Mouse (Mus musculus) liver, embryonic 14.5 days (tissue): Measurements from ENCODE around the gene Ror1.

Experiments
- CTCF ChIP-seq: IDR thresholded peaks from 2 replicates; pipeline ENCODE4 v1.5.1; 2016; ENCODE audit warnings: antibody characterized with exemption, low read depth, control low read depth
- EP300 ChIP-seq: IDR thresholded peaks from 2 replicates; pipeline ENCODE4 v1.6.1; 2016; ENCODE audit warnings: antibody characterized with exemption, low read depth

DNA sequence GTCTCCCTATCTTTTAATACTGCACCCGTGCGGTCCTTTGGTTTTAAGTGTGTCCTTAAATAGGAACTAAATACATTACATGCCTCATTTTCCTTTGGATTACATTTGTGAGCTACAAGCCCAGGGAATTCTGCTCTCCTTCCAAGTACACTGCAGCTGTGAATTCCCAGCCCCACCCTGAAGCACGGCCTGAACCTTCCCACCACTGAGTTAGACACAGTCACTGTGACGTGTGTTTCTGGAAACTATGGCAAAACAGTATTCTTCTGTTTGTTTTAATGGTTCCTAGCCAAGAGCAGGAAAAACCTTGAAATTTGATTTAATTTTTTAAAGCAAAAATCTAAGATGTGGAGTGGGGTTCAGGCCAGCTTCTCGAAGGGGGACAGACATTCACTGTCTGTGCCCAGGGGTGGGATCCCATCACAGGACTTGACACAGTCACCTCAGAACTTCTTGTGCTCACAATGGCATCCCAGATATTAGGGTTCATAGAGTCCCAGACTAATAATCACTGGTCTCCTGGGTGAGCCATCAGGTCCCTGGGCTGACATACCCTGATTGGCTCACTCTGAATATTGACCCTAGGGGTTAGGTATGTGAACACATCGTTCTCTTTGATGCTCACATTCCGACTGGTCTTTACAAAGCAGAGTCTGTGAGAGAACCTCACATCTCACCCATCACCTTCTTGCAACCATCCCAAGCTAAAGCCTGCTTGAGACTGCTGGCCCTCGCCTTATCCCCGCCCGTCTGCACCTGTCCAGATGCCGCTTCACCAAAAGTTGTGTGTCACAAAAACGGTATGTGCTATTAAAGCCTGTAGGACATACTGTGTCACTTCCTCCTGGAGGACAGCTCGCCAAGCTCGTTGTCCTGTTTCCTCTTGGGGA lies 306.2 kb downstream of the Ror1 start:
- TF ChIP-seq EP300 (no peak), CTCF (no peak)
